Mouse (Mus musculus): ENCODE measurements around the gene Sfi1. TPM values are rescaled to one million over a fixed set of nuclear protein-coding genes. Genes with fewer than 3 reads are reported as not detected.
"Not testable (repeated sequence)": the region's sequence is repeated elsewhere in the genome, so short reads cannot be mapped to it uniquely, and the experiment has no call there.

Gene Sfi1
- total RNA-seq, 1 experiment from 2014 or later: 16.6 TPM

- ATAC-seq (replicated peaks; ENCODE audit: low read depth, poor library complexity, severe bottlenecking): not testable (repeated sequence)
Observed at GRCm38 (mm10) chr11:3124932-3125810, 68.1 kb downstream of the Sfi1 start.

GRCm38 (mm10) chr11:3114403-3114802, 78.9 kb downstream of the Sfi1 start:
- ATAC-seq (replicated peaks; ENCODE audit: low read depth, poor library complexity, severe bottlenecking): no peak

GRCm38 (mm10) chr11:3106154-3106553, 87.1 kb downstream of the Sfi1 start:
- ATAC-seq (replicated peaks; ENCODE audit: low read depth, poor library complexity, severe bottlenecking): no peak

- ATAC-seq (replicated peaks; ENCODE audit: low read depth, poor library complexity, severe bottlenecking): peak; percentile 81
Observed at GRCm38 (mm10) chr11:3105261-3105731, 88.0 kb downstream of the Sfi1 start.

- ATAC-seq (replicated peaks; ENCODE audit: low read depth, poor library complexity, severe bottlenecking): peak; percentile 31
Observed at GRCm38 (mm10) chr11:3104501-3105260, 88.6 kb downstream of the Sfi1 start.

GRCm38 (mm10) chr11:3103619-3104164, 89.6 kb downstream of the Sfi1 start:
- no peak for ATAC-seq (replicated peaks; ENCODE audit: low read depth, poor library complexity, severe bottlenecking)

- not testable (repeated sequence) for ATAC-seq (replicated peaks; ENCODE audit: low read depth, poor library complexity, severe bottlenecking)
Observed at GRCm38 (mm10) chr11:3102626-3103025, 90.6 kb downstream of the Sfi1 start.

- no peak for ATAC-seq (replicated peaks; ENCODE audit: low read depth, poor library complexity, severe bottlenecking)
Observed at GRCm38 (mm10) chr11:3101875-3102494, 91.3 kb downstream of the Sfi1 start.

- ATAC-seq (replicated peaks; ENCODE audit: low read depth, poor library complexity, severe bottlenecking): no peak
Observed at GRCm38 (mm10) chr11:3101072-3101874, 92.0 kb downstream of the Sfi1 start.

GRCm38 (mm10) chr11:3100066-3100645, 93.1 kb downstream of the Sfi1 start:
- peak; percentile 34 for ATAC-seq (replicated peaks; ENCODE audit: low read depth, poor library complexity, severe bottlenecking)

Other genes with a start within 250 kb of the Sfi1 start
- 58.9 and 75.0 TPM in 2 replicates for gene Eif4enif1, start 8.9 kb upstream of the Sfi1 start, total RNA-seq (2017)
- 277 and 286 TPM in 2 replicates for gene Drg1, start 73.0 kb upstream of the Sfi1 start, total RNA-seq (2017)
- gene Patz1, start 95.4 kb upstream of the Sfi1 start, total RNA-seq (2017): 67.6 and 72.7 TPM in 2 replicates
- 26.5 and 33.6 TPM in 2 replicates for gene Pik3ip1, start 136.9 kb upstream of the Sfi1 start, total RNA-seq (2017)
- 13.8 and 28.4 TPM in 2 replicates for gene Limk2, start 215.7 kb upstream of the Sfi1 start, total RNA-seq (2017)

All from common myeloid progenitor, adult 5-6 weeks (primary cell).